22 mouse cellular contexts compared by ENCODE assay signal in genomic region chr10:111897361-111897760, GRCm38 (mm10).
DNase-seq lines count a peak whose midpoint lies in the region; ATAC-seq lines count a peak whose summit lies in the region.
"Had no signal": no experiment of that assay in that cellular context is flagged by ENCODE, and none has a peak within 500 bp of the region (broad histone marks: within the 10 kb centered on the region; RNA-seq: fewer than 3 reads in every experiment).

No protein-coding gene starts in this region.

- no peak overlapping the region for H3K9ac ChIP-seq in lung, embryonic 15.5 days
- H3K9ac ChIP-seq in intestine, embryonic 16.5 days (ENCODE audit: low read depth, low read length): no peak overlapping the region
- H3K9ac ChIP-seq: embryonic facial prominence, embryonic 12.5 days; forebrain, embryonic 13.5 days; forebrain, embryonic 15.5 days had no signal

- peak; percentile 34 for DNase-seq in heart, adult 11 months
- DNase-seq in heart, adult 9 months (ENCODE audit: low spot score in 2 of 2): no peak
- no peak for DNase-seq in lung, adult 18-20 months
- DNase-seq in 416B (ENCODE audit: low read depth): peak; percentile 5
- no peak for DNase-seq in right cerebral cortex, postnatal 14 days
- DNase-seq: adrenal gland, adult 8-10 months; adrenal gland, postnatal 14 days; adrenal gland, postnatal 36 days; cerebellum, adult 11-12 months; cerebellum, adult 2 months; cerebellum, adult 9-10 months; cerebellum, postnatal 10 days; cerebellum, postnatal 25 days had no signal

- H3K27me3 ChIP-seq in lung, embryonic 15.5 days: no peaks in the 10 kb centered on the region
- H3K27me3 ChIP-seq in intestine, embryonic 16.5 days (replicated peaks; ENCODE audit: control insufficient read depth, insufficient read depth, low read length): no peaks in the 10 kb centered on the region
- H3K27me3 ChIP-seq: embryonic facial prominence, embryonic 12.5 days; forebrain, embryonic 13.5 days; forebrain, embryonic 15.5 days; Patski had no signal

- no peaks in the 10 kb centered on the region for H3K9me3 ChIP-seq in lung, embryonic 15.5 days
- H3K9me3 ChIP-seq in intestine, embryonic 16.5 days (ENCODE audit: control insufficient read depth, low read length): no peaks in the 10 kb centered on the region
- H3K9me3 ChIP-seq: embryonic facial prominence, embryonic 10.5 days; embryonic facial prominence, embryonic 12.5 days; forebrain, embryonic 13.5 days; forebrain, embryonic 15.5 days had no signal

- peaks cover 19% of the 10 kb centered on the region for H3K4me1 ChIP-seq in lung, embryonic 15.5 days
- no peaks in the 10 kb centered on the region for H3K4me1 ChIP-seq in intestine, embryonic 16.5 days (ENCODE audit: control insufficient read depth, insufficient read depth, low read length)

- no peak overlapping the region for H3K4me2 ChIP-seq in lung, embryonic 15.5 days
- H3K4me2 ChIP-seq in intestine, embryonic 16.5 days (ENCODE audit: low read depth, low read length): no peak overlapping the region
- H3K4me2 ChIP-seq: embryonic facial prominence, embryonic 12.5 days; forebrain, embryonic 13.5 days; forebrain, embryonic 15.5 days had no signal

- no peak overlapping the region for H3K4me3 ChIP-seq in lung, embryonic 15.5 days
- no peak overlapping the region for H3K4me3 ChIP-seq in intestine, embryonic 16.5 days (ENCODE audit: low read length)
- H3K4me3 ChIP-seq: embryonic facial prominence, embryonic 10.5 days; embryonic facial prominence, embryonic 12.5 days; forebrain, embryonic 13.5 days; forebrain, embryonic 15.5 days had no signal

- no peak for ATAC-seq in lung, embryonic 15.5 days (ENCODE audit: borderline replicate concordance, extremely low read depth, low FRiP score, low TSS enrichment)
- peak; percentile 63 for ATAC-seq in megakaryocyte progenitor cell, adult 5-6 weeks (replicated peaks; ENCODE audit: poor library complexity)
- no peak for ATAC-seq in intestine, embryonic 16.5 days
- ATAC-seq: activated CD4-positive, CD25-positive, alpha-beta regulatory T cell, adult 4 months; forebrain, embryonic 13.5 days; forebrain, embryonic 15.5 days; Patski had no signal

- H3K27ac ChIP-seq in lung, embryonic 15.5 days: 0 out of 2 replicates have a peak overlapping the region, but pooled peaks have one; percentile 0
- no peak overlapping the region for H3K27ac ChIP-seq in intestine, embryonic 16.5 days (ENCODE audit: low read length)
- H3K27ac ChIP-seq: embryonic facial prominence, embryonic 10.5 days; embryonic facial prominence, embryonic 12.5 days; forebrain, embryonic 13.5 days; forebrain, embryonic 15.5 days had no signal

- H3K36me3 ChIP-seq in lung, embryonic 15.5 days: no peaks in the 10 kb centered on the region
- no peaks in the 10 kb centered on the region for H3K36me3 ChIP-seq in intestine, embryonic 16.5 days (ENCODE audit: control insufficient read depth, insufficient read depth, low read length)
- H3K36me3 ChIP-seq: embryonic facial prominence, embryonic 10.5 days; embryonic facial prominence, embryonic 12.5 days; forebrain, embryonic 15.5 days had no signal

- 35% methylated on average over 3 of the region's 3 CpGs for WGBS in lung, embryonic 15.5 days
- 55% methylated on average over 3 of the region's 3 CpGs for WGBS in intestine, embryonic 16.5 days

Comparison
In these comparisons a context has a peak if more than half of its experiments do, and no peak if none do; other contexts are left out.
1. DNase-seq: peak in heart, adult 11 months (single experiment) and 416B (single experiment); none in heart, adult 9 months (0 of 2), lung, adult 18-20 months (0 of 2) and right cerebral cortex, postnatal 14 days (single experiment).